Mouse (Mus musculus) megakaryocyte-erythroid progenitor cell, adult 5-6 weeks (primary cell): ENCODE measurements around the gene Olfr167. TPM values are rescaled to one million over a fixed set of nuclear protein-coding genes. Genes with fewer than 3 reads are reported as not detected.
"Not testable (repeated sequence)": the region's sequence is repeated elsewhere in the genome, so short reads cannot be mapped to it uniquely, and the experiment has no call there.

Source experiments
- ATAC-seq: replicated peaks from 2 replicates; pipeline ENCODE4 v1.8.0; 2016; ENCODE audit warnings: mild to moderate bottlenecking, inconsistent platforms; ENCODE audit not compliant: severe bottlenecking, poor library complexity, low FRiP score, low TSS enrichment
- total RNA-seq, 2 experiments: library from RNA; stranded (forward) in 1 of 2; stranded (reverse) in 1 of 2; fragments of 200-1000, 215-1000 nt in 1 of 2; fragments of >200 nt in 1 of 2; fragmentation: Nextera tagmentation in 1 of 2; gene quantifications; 2 replicates each; pipeline ENCODE4 v1.2.3; 2014 to 2017

Gene Olfr167
- total RNA-seq (2014; fragmentation: Nextera tagmentation) (not detected in 2 replicates), total RNA-seq (2017) (not detected in 2 replicates)

DNA sequence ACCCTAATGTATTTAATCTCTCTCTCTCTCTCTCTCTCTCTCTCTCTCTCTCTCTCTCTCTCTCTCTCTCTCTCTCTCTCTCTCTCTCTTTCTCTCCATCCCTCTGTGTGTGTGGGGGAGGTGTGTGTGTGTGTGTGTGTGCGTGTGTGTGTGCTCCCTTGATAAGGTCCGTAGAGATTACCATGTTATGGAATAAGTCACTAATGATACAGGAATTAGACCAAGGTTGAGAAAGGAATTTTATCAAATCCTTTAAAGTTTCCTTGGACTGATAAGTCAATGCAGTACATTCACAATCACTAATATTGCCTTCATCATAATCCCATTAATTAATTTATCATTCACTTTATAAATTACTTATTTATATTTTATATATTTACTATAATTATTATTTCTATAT lies at the start of gene Olfr167:
Gene Olfr167, minus strand, starts transcription at position 101 of the 400 bp plus-strand sequence.
- ATAC-seq, result no peak

DNA sequence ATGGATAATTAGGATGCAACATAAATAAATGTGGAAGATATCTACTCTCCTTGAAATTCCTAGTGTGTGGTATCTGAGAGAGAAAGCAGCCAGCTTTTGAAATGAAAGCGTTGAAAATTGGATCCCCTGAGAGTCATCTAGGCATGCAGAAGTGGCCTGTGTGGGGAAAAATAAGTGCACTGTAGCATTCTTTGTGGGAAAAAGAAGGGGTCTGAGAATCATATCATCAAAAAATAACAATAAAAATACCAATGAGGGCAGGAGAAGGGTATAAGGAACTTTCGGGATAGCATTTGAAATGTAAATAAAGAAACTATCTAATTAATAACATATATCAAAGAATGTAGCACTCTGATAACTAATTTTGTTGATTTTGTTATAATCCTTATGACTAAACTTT lies 49.6 kb upstream of the Olfr167 start, which contains the start of gene Olfr169:
Gene Olfr169, minus strand, starts transcription at position 101 of the 400 bp plus-strand sequence.
- ATAC-seq, result not testable (repeated sequence)

DNA sequence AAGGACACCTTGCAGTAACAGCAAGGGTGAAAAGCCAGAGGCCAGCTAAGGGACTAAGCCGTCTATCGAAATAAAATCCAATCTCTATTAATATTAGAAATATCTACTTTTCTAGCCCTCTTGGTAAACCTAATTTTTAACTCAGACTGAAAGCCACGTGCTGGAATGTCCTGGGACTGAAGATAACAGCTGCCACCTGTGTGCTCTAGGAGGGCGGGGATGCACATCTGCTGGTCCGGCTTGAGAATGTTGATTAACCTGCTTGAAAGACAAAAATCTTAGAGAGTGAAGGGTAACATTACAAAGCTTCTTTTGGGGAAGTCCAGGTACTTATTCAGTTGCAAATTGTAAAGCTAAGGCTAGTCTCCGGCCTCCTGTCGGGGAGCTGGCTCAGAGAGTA lies 31.4 kb upstream of the Olfr167 start:
- ATAC-seq, result not testable (repeated sequence)

DNA sequence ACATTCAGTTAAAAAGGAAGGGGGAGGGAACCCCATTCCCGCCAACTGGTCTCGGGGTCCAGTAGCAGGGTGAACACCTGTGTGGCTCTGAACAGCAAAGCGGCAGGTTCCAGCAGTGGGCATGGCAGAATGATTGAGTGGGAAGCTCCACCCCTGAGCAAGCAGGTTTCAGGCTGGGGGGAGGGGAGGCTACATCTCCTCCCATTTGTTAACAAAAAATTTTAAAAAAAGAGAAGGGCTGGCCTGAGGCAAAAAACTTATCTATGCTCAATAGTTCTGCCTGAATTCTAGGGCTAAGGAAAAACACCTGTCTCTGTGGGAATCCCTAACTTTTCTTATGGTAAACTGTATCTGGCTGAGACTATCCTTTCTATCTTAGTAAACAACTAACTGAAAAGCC lies 30.2 kb upstream of the Olfr167 start:
- not testable (repeated sequence) for ATAC-seq

DNA sequence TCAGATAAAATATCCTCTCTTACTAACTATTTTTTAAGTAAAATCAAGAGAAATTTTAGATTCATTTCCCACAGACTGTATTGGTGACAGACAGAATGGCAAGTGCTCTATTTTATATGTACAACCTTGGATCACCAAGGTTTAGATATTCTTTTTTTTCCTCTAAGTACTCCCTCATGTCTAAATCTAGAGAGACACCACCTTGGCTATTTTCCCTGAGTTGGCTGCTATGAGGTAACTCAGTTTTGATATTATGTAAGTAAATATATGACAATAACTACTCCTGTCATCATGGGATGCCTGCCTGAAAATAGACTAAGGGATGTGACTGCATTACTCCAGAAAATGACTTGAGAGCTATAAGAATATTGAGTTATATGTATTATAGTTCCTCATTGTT lies 13.4 kb upstream of the Olfr167 start, which contains the start of gene Olfr168:
Gene Olfr168, minus strand, starts transcription at position 101 of the 400 bp plus-strand sequence.
- no peak for ATAC-seq

DNA sequence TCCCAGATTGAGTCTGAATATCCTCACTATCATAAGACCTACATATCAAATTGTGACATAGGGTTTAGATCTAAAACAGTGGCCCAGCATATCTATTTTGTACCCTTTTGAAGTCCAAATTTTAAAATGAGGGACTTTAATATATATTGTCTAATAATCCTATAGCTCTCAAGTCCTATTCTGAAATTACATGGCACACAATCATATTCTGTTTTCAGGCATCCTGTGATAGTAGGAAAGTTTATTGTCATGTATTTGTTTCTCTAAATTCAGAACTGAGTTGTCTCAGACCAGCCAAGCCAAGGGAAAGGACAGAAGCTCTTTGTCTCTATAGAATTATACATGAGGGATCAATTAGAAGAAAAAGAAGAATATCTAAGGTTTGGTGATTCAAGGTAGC lies 38.7 kb downstream of the Olfr167 start, which contains the start of gene Olfr166:
Gene Olfr166, plus strand, starts transcription at position 301 of the 400 bp plus-strand sequence.
- ATAC-seq, result no peak

DNA sequence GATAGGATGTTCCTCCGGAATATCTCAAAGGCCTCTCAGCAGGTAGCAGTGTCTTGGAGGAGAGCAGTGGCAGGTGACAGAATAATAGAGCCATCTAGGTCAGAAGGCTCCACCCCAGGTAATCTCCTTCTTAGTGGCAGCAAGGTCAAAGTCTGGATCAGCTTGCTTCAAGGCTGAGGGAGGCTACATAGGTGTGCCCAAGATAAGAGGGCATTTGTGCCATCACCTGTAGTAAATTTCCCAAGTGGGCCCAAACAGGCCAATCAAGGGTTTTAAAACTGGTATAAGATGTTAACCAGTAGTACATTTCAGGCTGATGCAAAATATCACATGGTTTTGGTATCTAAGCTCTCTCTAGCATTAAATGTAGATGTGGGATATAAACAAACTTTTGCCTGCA lies 57.7 kb downstream of the Olfr167 start:
- ATAC-seq, result no peak

Other genes starting within 250 kb of the Olfr167 start
- not detected in 2 replicates for gene Olfr164, start 208.2 kb downstream of the Olfr167 start, total RNA-seq (2014; fragmentation: Nextera tagmentation)
- not detected in 2 replicates for gene Olfr164, start 208.2 kb downstream of the Olfr167 start, total RNA-seq (2017)
- gene Olfr165, start 99.1 kb downstream of the Olfr167 start, total RNA-seq (2014; fragmentation: Nextera tagmentation), result not detected in 2 replicates
- not detected in 2 replicates for gene Olfr165, start 99.1 kb downstream of the Olfr167 start, total RNA-seq (2017)
- gene Olfr166, start 38.6 kb downstream of the Olfr167 start, total RNA-seq (2014; fragmentation: Nextera tagmentation), result not detected in 2 replicates
- gene Olfr166, start 38.6 kb downstream of the Olfr167 start, total RNA-seq (2017), result not detected in 2 replicates
- gene Olfr168, start 13.3 kb upstream of the Olfr167 start, total RNA-seq (2014; fragmentation: Nextera tagmentation), result not detected in 2 replicates
- not detected in 2 replicates for gene Olfr168, start 13.3 kb upstream of the Olfr167 start, total RNA-seq (2017)
- gene Olfr169, start 49.5 kb upstream of the Olfr167 start, total RNA-seq (2014; fragmentation: Nextera tagmentation), result not detected in 2 replicates
- not detected in 2 replicates for gene Olfr169, start 49.5 kb upstream of the Olfr167 start, total RNA-seq (2017)
- gene Olfr170, start 89.6 kb upstream of the Olfr167 start, total RNA-seq (2014; fragmentation: Nextera tagmentation), result not detected in 2 replicates
- gene Olfr170, start 89.6 kb upstream of the Olfr167 start, total RNA-seq (2017), result not detected in 2 replicates
- not detected in 2 replicates for gene Olfr171, start 107.7 kb upstream of the Olfr167 start, total RNA-seq (2014; fragmentation: Nextera tagmentation)
- gene Olfr171, start 107.7 kb upstream of the Olfr167 start, total RNA-seq (2017), result not detected in 2 replicates
- gene Lamp3, start 184.1 kb upstream of the Olfr167 start, total RNA-seq (2014; fragmentation: Nextera tagmentation), result not detected in 2 replicates
- 0.08 TPM in 1 of 2 replicates, not detected in the other for gene Lamp3, start 184.1 kb upstream of the Olfr167 start, total RNA-seq (2017)
- gene B3gnt5, start 237.9 kb upstream of the Olfr167 start, total RNA-seq (2014; fragmentation: Nextera tagmentation), result 1.1 and 2.0 TPM in 2 replicates
- gene B3gnt5, start 237.9 kb upstream of the Olfr167 start, total RNA-seq (2017), result 2.0 and 2.2 TPM in 2 replicates